Mouse (Mus musculus) brain, embryonic 14.5 days (tissue): ENCODE measurements around the gene Gna14.

ENCODE experiments used
- CTCF ChIP-seq: fragments of 200-500 bp; IDR thresholded peaks from 2 replicates; pipeline ENCODE4 v1.5.1; 2012; ENCODE audit warnings: inconsistent platforms, mild to moderate bottlenecking, moderate library complexity, borderline replicate concordance; ENCODE audit not compliant: insufficient read depth, insufficient read length; ENCODE audit errors: extremely low read depth
- POLR2A ChIP-seq: fragments of 200-500 bp; IDR thresholded peaks from 2 replicates; pipeline ENCODE4 v1.6.1; 2012; ENCODE audit warnings: mild to moderate bottlenecking, inconsistent platforms, borderline replicate concordance; ENCODE audit not compliant: poor library complexity, insufficient read depth, insufficient read length, severe bottlenecking; ENCODE audit errors: extremely low read depth

- TF ChIP-seq CTCF (no peak), POLR2A (no peak)
Measured at GRCm38 (mm10) chr19:16394381-16394780, 41.2 kb upstream of the Gna14 start.
